Mouse (Mus musculus): ENCODE measurements around the gene Mterf1b. TPM values are rescaled to one million over a fixed set of nuclear protein-coding genes. Genes with fewer than 3 reads are reported as not detected.

Gene Mterf1b
- total RNA-seq, 2 experiments from 2014 or later: 3.4 to 4.2 TPM

GRCm38 (mm10) chr5:4245004-4245403 lies 52.8 kb downstream of the Mterf1b start:
- no peak for DNase-seq

GRCm38 (mm10) chr5:4246095-4246494 lies 53.9 kb downstream of the Mterf1b start:
- no peak for DNase-seq

Other genes starting within 250 kb of the Mterf1b start
- 100 to 1,000 TPM in 1 of 2 experiments, 10 to 100 TPM in 1; 88.9 to 105 TPM for gene Cyp51, start 87.6 kb upstream of the Mterf1b start, total RNA-seq (2021)

Measured in adrenal gland, postnatal 36 days (tissue).